Mouse (Mus musculus) heart, embryonic 14.5 days (tissue): ENCODE measurements at regions not wholly inside any gene's neighbourhood (a gene's known extent, or its start where the extent isn't known, plus 50 kb on each side); places are given as distances from the start of the nearest gene placed in this dataset.

Experiments used
- ATAC-seq: fragments of 200-750 bp; cut with Nextera tagmentation; 2 replicates; pipeline ENCODE4 v1.8.0; 2017; ENCODE audit warnings: low read depth, moderate TSS enrichment; ENCODE audit not compliant: insufficient number of reproducible peaks, insufficient read depth, low FRiP score
- H3K27ac ChIP-seq, 2 experiments: fragments of 200-500 bp in 1 of 2; fragments of 300-500 bp in 1 of 2; sonication (generic) in 1 of 2; replicated peaks in 1 of 2; 2 replicates each; pipeline ENCODE4 v1.5.1; 2012 to 2014; ENCODE audit warnings: low read depth in 2 of 2, low read length in 2 of 2, control low read depth in 1 of 2, mild to moderate bottlenecking in 1 of 2, mixed read lengths in 1 of 2; ENCODE audit not compliant: control insufficient read depth in 1 of 2, insufficient read depth in 1 of 2
- H3K27me3 ChIP-seq: fragments of 300-500 bp; sonication (generic); 2 replicates; pipeline ENCODE4 v1.6.1; 2014; ENCODE audit warnings: mild to moderate bottlenecking, low read length, control low read depth; ENCODE audit not compliant: control insufficient read depth, insufficient read depth
- H3K36me3 ChIP-seq: fragments of 300-500 bp; sonication (generic); 2 replicates; pipeline ENCODE4 v1.6.1; 2014; ENCODE audit warnings: mild to moderate bottlenecking, control low read depth, low read length, mixed read lengths; ENCODE audit not compliant: control insufficient read depth, insufficient read depth
- H3K4me1 ChIP-seq, 2 experiments: fragments of 200-500 bp in 1 of 2; fragments of 300-500 bp in 1 of 2; sonication (generic) in 1 of 2; 2 replicates each; pipeline ENCODE4 v1.6.1; 2012 to 2014; ENCODE audit warnings: low read length in 2 of 2, control low read depth in 1 of 2, mixed read lengths in 1 of 2; ENCODE audit not compliant: control insufficient read depth in 2 of 2, insufficient read depth in 2 of 2
- H3K4me2 ChIP-seq: fragments of 300-500 bp; sonication (generic); 2 replicates; pipeline ENCODE4 v1.6.1; 2014; ENCODE audit warnings: mild to moderate bottlenecking, low read length
- H3K4me3 ChIP-seq, 2 experiments: fragments of 200-500 bp in 1 of 2; fragments of 300-500 bp in 1 of 2; sonication (generic) in 1 of 2; 2 replicates each; pipeline ENCODE4 v1.5.1; 2012 to 2014; ENCODE audit warnings: low read length in 2 of 2, mild to moderate bottlenecking in 2 of 2, control low read depth in 1 of 2, low read depth in 1 of 2, moderate library complexity in 1 of 2; ENCODE audit not compliant: control insufficient read depth in 1 of 2, insufficient read depth in 1 of 2
- H3K9ac ChIP-seq: fragments of 300-500 bp; sonication (generic); 2 replicates; pipeline ENCODE4 v1.6.1; 2014; ENCODE audit warnings: mild to moderate bottlenecking, low read length
- H3K9me3 ChIP-seq: fragments of 300-500 bp; sonication (generic); 2 replicates; pipeline ENCODE4 v1.6.1; 2016; ENCODE audit warnings: low read length, control low read depth; ENCODE audit not compliant: control insufficient read depth
- WGBS: fragments of 180-500 bp; shearing (Covaris S2); extraction: QIAGEN DNeasy Blood & Tissue Kit; methylation state at CpG from one replicate; pipeline ENCODE4 v1.1.7; 2014; 5-methylcytosine and 5-hydroxymethylcytosine counted together

GRCm38 (mm10) chr10:21456359-21456758, 79.3 kb downstream of the Aldh8a1 start:
- Histone ChIP-seq H3K4me2 (no peak overlapping the region), H3K9me3 (no peaks in the 10 kb centered on the region), H3K4me1 (no peaks in the 10 kb centered on the region), H3K36me3 (no peaks in the 10 kb centered on the region), H3K4me3 (no peak overlapping the region), H3K9ac (no peak overlapping the region), H3K27me3 (no peaks in the 10 kb centered on the region), H3K27ac (no peak overlapping the region)
- ATAC-seq = no peak
- WGBS = 56% methylated on average over 3 of the region's 3 CpGs

GRCm38 (mm10) chr10:21456991-21457390, 79.9 kb downstream of the Aldh8a1 start:
- Histone ChIP-seq H3K9ac (no peak overlapping the region), H3K36me3 (no peaks in the 10 kb centered on the region)

GRCm38 (mm10) chr10:21458608-21459007, 81.5 kb downstream of the Aldh8a1 start:
- Histone ChIP-seq H3K4me3 (no peak overlapping the region), H3K4me2 (no peak overlapping the region), H3K27ac (no peak overlapping the region), H3K36me3 (no peaks in the 10 kb centered on the region), H3K9me3 (no peaks in the 10 kb centered on the region), H3K27me3 (no peaks in the 10 kb centered on the region), H3K9ac (no peak overlapping the region), H3K4me1 (no peaks in the 10 kb centered on the region)
- ATAC-seq = no peak

More at GRCm38 (mm10) chr10:21456991-21457390, 79.9 kb downstream of the Aldh8a1 start:
- ATAC-seq = no peak
- Histone ChIP-seq H3K4me2 (no peak overlapping the region), H3K4me3 (no peak overlapping the region), H3K4me1 (no peaks in the 10 kb centered on the region), H3K9me3 (no peaks in the 10 kb centered on the region), H3K27ac (no peak overlapping the region), H3K27me3 (no peaks in the 10 kb centered on the region)
- 87% methylated on average over 6 of the region's 6 CpGs for whole genome bisulfite sequencing

- no peaks in the 10 kb centered on the region for H3K4me1 ChIP-seq
- WGBS = 85% methylated on average over 2 of the region's 2 CpGs
- H3K36me3 ChIP-seq = no peaks in the 10 kb centered on the region
- H3K4me3 ChIP-seq = no peak overlapping the region
- no peak overlapping the region for H3K27ac ChIP-seq
- no peak overlapping the region for H3K9ac ChIP-seq
- H3K4me2 ChIP-seq = no peak overlapping the region
- no peaks in the 10 kb centered on the region for H3K9me3 ChIP-seq
- no peak for ATAC-seq
- H3K27me3 ChIP-seq = no peaks in the 10 kb centered on the region
Observed at GRCm38 (mm10) chr10:21460062-21460461, 83.0 kb downstream of the Aldh8a1 start.

- no peak overlapping the region for H3K4me3 ChIP-seq
- H3K4me2 ChIP-seq = no peak overlapping the region
- no peak for ATAC-seq
- H3K27me3 ChIP-seq = no peaks in the 10 kb centered on the region
- H3K27ac ChIP-seq = no peak overlapping the region
- H3K36me3 ChIP-seq = no peaks in the 10 kb centered on the region
- 32% methylated on average over 3 of the region's 3 CpGs for WGBS
- H3K9me3 ChIP-seq = no peaks in the 10 kb centered on the region
- no peak overlapping the region for H3K9ac ChIP-seq
- no peaks in the 10 kb centered on the region for H3K4me1 ChIP-seq
Observed at GRCm38 (mm10) chr10:21462915-21463314, 85.8 kb downstream of the Aldh8a1 start.

- Histone ChIP-seq H3K4me2 (peak overlapping the region; percentile 34), H3K36me3 (no peaks in the 10 kb centered on the region), H3K9me3 (no peaks in the 10 kb centered on the region), H3K27ac (no peak overlapping the region), H3K4me3 (no peak overlapping the region), H3K27me3 (no peaks in the 10 kb centered on the region), H3K9ac (no peak overlapping the region), H3K4me1 (no peaks in the 10 kb centered on the region)
- WGBS = 3% methylated on average over 15 of the region's 15 CpGs
- peak; percentile 56; the same call in 1 of the 2 replicates for ATAC-seq
Observed at GRCm38 (mm10) chr10:21465362-21465761, 88.3 kb downstream of the Aldh8a1 start.

- H3K27me3 ChIP-seq = no peaks in the 10 kb centered on the region
- H3K4me2 ChIP-seq = peak overlapping the region; percentile 34
- no peak for ATAC-seq
- WGBS = 65% methylated on average over 7 of the region's 7 CpGs
- no peaks in the 10 kb centered on the region for H3K36me3 ChIP-seq
- H3K9ac ChIP-seq = no peak overlapping the region
- no peaks in the 10 kb centered on the region for H3K9me3 ChIP-seq
- no peak overlapping the region for H3K4me3 ChIP-seq
- no peaks in the 10 kb centered on the region for H3K4me1 ChIP-seq
- no peak overlapping the region for H3K27ac ChIP-seq
Observed at GRCm38 (mm10) chr10:21465806-21466377, 88.8 kb downstream of the Aldh8a1 start.

- no peaks in the 10 kb centered on the region for H3K4me1 ChIP-seq
- H3K9me3 ChIP-seq = no peaks in the 10 kb centered on the region
- WGBS = 60% methylated on average over 4 of the region's 4 CpGs
- no peak overlapping the region for H3K9ac ChIP-seq
- H3K36me3 ChIP-seq = no peaks in the 10 kb centered on the region
- ATAC-seq = no peak
- H3K27ac ChIP-seq = no peak overlapping the region
- H3K4me3 ChIP-seq = no peak overlapping the region
- no peaks in the 10 kb centered on the region for H3K27me3 ChIP-seq
- H3K4me2 ChIP-seq = no peak overlapping the region
Observed at GRCm38 (mm10) chr10:21467425-21468085, 90.5 kb downstream of the Aldh8a1 start.
